Mouse (Mus musculus): ENCODE measurements at regions not wholly inside any gene's neighbourhood (a gene's known extent, or its start where the extent isn't known, plus 50 kb on each side); places are given as distances from the start of the nearest gene placed in this dataset.

GRCm38 (mm10) chr12:13691394-13692165 is 422.6 kb downstream of the Nbas start:
- no peak for DNase-seq (ENCODE audit: low spot score in 2 of 2)

- no peak for DNase-seq (ENCODE audit: low spot score in 2 of 2)
These were observed 408.3 kb downstream of the Nbas start for GRCm38 (mm10) chr12:13677266-13677665.

GRCm38 (mm10) chr12:13669453-13669852 is 400.5 kb downstream of the Nbas start:
- no peak for DNase-seq (ENCODE audit: low spot score in 2 of 2)

GRCm38 (mm10) chr12:13668485-13669022 is 399.6 kb downstream of the Nbas start:
- no peak for DNase-seq (ENCODE audit: low spot score in 2 of 2)

- DNase-seq (ENCODE audit: low spot score in 2 of 2): no peak
These were observed 370.4 kb downstream of the Nbas start for GRCm38 (mm10) chr12:13639336-13639735.

Data from gastrocnemius, postnatal 4 days (tissue).